Mouse (Mus musculus) stomach, embryonic 14.5 days (tissue): Measurements from ENCODE around the gene Parvg. TPM values are rescaled to one million over a fixed set of nuclear protein-coding genes. Genes with fewer than 3 reads are reported as not detected.

Experiments
- ATAC-seq: fragments of 200-750 bp; cut with Nextera tagmentation; 2 replicates; pipeline ENCODE4 v1.8.0; 2017; ENCODE audit warnings: low read depth, moderate TSS enrichment; ENCODE audit not compliant: insufficient number of reproducible peaks, insufficient read depth, low FRiP score
- H3K27ac ChIP-seq: fragments of 300-500 bp; sonication (generic); 2 replicates; pipeline ENCODE4 v1.5.1; 2014; ENCODE audit warnings: mild to moderate bottlenecking, low read length, moderate library complexity, mixed read lengths
- H3K27me3 ChIP-seq: fragments of 300-500 bp; sonication (generic); 2 replicates; pipeline ENCODE4 v1.6.1; 2014; ENCODE audit warnings: low read length, control low read depth, mixed read lengths; ENCODE audit not compliant: control insufficient read depth, insufficient read depth
- H3K36me3 ChIP-seq: fragments of 300-500 bp; sonication (generic); 2 replicates; pipeline ENCODE4 v1.6.1; 2014; ENCODE audit warnings: mild to moderate bottlenecking, control low read depth, low read length, moderate library complexity, mixed read lengths; ENCODE audit not compliant: control insufficient read depth, insufficient read depth
- H3K4me1 ChIP-seq: fragments of 300-500 bp; sonication (generic); 2 replicates; pipeline ENCODE4 v1.6.1; 2014; ENCODE audit warnings: low read length, control low read depth, mixed read lengths; ENCODE audit not compliant: control insufficient read depth, insufficient read depth
- H3K4me2 ChIP-seq: fragments of 300-500 bp; sonication (generic); replicated peaks from 2 replicates; pipeline ENCODE4 v1.6.1; 2014; ENCODE audit warnings: low read depth, low read length, control low read depth
- H3K4me3 ChIP-seq: fragments of 300-500 bp; sonication (generic); 2 replicates; pipeline ENCODE4 v1.5.1; 2014; ENCODE audit warnings: low read depth, low read length, control low read depth
- H3K9ac ChIP-seq: fragments of 300-500 bp; sonication (generic); replicated peaks from 2 replicates; pipeline ENCODE4 v1.6.1; 2014; ENCODE audit warnings: low read depth, mild to moderate bottlenecking, control low read depth, low read length, moderate library complexity, mixed read lengths
- H3K9me3 ChIP-seq: fragments of 300-500 bp; sonication (generic); 2 replicates; pipeline ENCODE4 v1.6.1; 2016; ENCODE audit warnings: low read depth, low read length, control low read depth; ENCODE audit not compliant: control insufficient read depth
- WGBS: fragments of 180-500 bp; shearing (Covaris S2); extraction: QIAGEN DNeasy Blood & Tissue Kit; methylation state at CpG from one replicate; pipeline ENCODE4 v1.1.7; 2014; 5-methylcytosine and 5-hydroxymethylcytosine counted together
- polyA plus RNA-seq: library from polyadenylated mRNA; unstranded; fragments of >200 nt; fragmentation: Nextera tagmentation; extraction: Ambion mirVana; gene quantifications from 2 replicates; pipeline ENCODE4 v1.2.1, GENCODE M21; 2014

Parvg gene
- polyA plus RNA-seq, 1 experiment from 2014 or later = 2.0 TPM

DNA sequence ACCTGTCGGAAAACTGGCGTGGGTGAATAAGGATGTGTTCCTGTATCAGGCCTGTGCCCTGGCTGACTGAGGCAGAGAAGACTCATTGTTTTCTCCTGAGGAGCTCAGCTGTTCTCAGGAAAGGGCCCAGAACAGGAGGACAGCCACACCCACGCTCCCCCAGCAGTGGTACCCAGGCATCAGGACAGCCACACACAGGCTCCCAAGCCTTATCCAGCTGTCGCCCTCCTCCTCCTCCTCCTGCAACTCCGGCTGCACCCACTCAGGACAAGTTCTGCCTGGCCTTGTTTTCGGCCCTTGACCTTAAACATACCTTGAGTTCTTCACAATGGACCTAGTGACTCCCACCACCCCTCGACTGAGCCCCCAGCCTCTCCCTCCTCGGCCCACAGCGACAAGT is 54.9 kb downstream of the Parvg start:
- H3K4me1 ChIP-seq = 0 out of 2 replicates have a peak, but pooled peaks cover 3% of the 10 kb centered on the region
- 77% methylated on average over 9 of the region's 9 CpGs for WGBS
- H3K27me3 ChIP-seq = no peaks in the 10 kb centered on the region
- H3K9me3 ChIP-seq = peaks cover 8% of the 10 kb centered on the region; the same call in 1 of the 2 replicates
- no peak overlapping the region for H3K9ac ChIP-seq
- H3K4me3 ChIP-seq = no peak overlapping the region
- no peak overlapping the region for H3K27ac ChIP-seq
- ATAC-seq = no peak
- H3K36me3 ChIP-seq = no peaks in the 10 kb centered on the region
- no peak overlapping the region for H3K4me2 ChIP-seq

DNA sequence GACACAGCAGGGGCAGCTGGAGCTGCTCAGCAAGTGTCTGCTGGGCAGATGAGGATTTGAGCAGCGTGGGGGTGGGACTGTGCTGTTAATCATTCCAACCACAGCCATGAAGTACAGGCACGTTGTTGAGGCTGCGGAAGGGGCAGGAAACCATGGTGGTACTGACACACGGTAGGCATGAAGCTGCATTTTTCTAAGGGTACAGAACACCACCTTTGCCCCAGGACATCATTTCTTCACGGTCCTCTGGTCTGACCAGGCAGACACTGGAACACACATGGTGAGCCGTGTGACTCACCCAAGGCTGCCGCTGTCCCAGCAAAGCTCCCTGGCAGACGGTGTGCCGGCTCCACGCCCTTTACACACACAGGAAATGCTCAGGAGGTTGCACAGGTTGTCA is 56.4 kb downstream of the Parvg start:
- no peak overlapping the region for H3K27ac ChIP-seq
- H3K27me3 ChIP-seq = no peaks in the 10 kb centered on the region
- no peaks in the 10 kb centered on the region for H3K36me3 ChIP-seq
- 0 out of 2 replicates have a peak, but pooled peaks have one; percentile 15 for ATAC-seq
- peaks cover 1% of the 10 kb centered on the region; the same call in 1 of the 2 replicates for H3K9me3 ChIP-seq
- 0 out of 2 replicates have a peak, but pooled peaks cover 3% of the 10 kb centered on the region for H3K4me1 ChIP-seq
- H3K4me3 ChIP-seq = no peak overlapping the region
- H3K4me2 ChIP-seq = no peak overlapping the region
- no peak overlapping the region for H3K9ac ChIP-seq
- 54% methylated on average over 10 of the region's 10 CpGs for WGBS

DNA sequence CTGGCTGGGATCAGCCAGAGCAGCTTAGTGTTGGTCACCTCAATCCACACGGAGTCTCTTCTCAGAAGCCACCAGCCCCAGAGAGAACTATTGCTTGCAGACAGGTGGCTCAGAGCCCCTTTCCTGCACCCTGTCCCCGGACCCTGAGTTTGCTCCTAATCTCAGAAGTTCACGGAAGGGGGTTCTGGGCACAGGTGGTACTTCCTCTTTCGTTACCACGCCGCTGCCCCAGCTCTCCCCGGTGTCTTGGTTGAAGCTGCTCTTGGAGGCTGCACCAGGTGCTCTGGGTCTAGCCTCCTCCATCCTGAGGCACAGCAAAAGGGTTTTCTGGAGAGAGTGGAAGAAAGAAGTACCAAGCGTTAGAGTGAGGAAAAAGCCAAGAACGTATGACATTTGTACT is 60.2 kb downstream of the Parvg start:
- Histone ChIP-seq H3K9me3 (peaks cover 15% of the 10 kb centered on the region; the same call in 1 of the 2 replicates), H3K4me2 (no peak overlapping the region), H3K27me3 (no peaks in the 10 kb centered on the region), H3K4me1 (0 out of 2 replicates have a peak, but pooled peaks cover 3% of the 10 kb centered on the region), H3K9ac (no peak overlapping the region), H3K36me3 (no peaks in the 10 kb centered on the region), H3K4me3 (no peak overlapping the region), H3K27ac (no peak overlapping the region)
- ATAC-seq = no peak
- WGBS = 90% methylated on average over 9 of the region's 9 CpGs

DNA sequence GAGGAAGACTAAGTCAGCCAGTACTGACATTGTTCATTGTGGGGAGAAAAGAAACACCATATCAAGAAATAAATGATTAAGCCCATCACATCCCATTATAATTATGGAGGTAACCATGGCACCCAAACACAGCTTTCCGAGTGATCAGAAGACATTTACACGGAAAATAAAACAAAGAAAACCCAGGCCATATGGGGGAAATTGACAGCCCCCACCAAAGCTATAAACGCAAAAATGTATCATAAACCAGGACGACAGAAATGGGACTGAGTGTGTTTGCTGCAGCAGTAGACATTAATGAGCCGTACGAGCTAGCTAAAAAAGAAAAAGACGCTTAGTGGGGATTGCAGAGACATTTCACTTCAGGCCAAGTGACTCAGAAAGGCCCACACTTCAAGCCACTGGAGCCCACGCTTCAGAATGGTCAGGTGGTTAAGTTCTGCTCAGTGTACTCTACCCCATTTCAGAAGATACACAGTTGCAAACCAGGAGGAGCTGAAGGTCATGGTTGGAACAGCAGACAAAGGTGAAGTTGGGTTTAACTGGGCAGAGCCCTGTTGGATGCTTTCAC is 62.3 kb downstream of the Parvg start:
- Histone ChIP-seq H3K9me3 (peaks cover 15% of the 10 kb centered on the region; the same call in 1 of the 2 replicates), H3K36me3 (no peaks in the 10 kb centered on the region), H3K4me2 (no peak overlapping the region), H3K4me3 (no peak overlapping the region), H3K27me3 (no peaks in the 10 kb centered on the region), H3K4me1 (no peaks in the 10 kb centered on the region), H3K9ac (no peak overlapping the region), H3K27ac (no peak overlapping the region)
- ATAC-seq = no peak
- 83% methylated on average over 8 of the region's 8 CpGs for WGBS

DNA sequence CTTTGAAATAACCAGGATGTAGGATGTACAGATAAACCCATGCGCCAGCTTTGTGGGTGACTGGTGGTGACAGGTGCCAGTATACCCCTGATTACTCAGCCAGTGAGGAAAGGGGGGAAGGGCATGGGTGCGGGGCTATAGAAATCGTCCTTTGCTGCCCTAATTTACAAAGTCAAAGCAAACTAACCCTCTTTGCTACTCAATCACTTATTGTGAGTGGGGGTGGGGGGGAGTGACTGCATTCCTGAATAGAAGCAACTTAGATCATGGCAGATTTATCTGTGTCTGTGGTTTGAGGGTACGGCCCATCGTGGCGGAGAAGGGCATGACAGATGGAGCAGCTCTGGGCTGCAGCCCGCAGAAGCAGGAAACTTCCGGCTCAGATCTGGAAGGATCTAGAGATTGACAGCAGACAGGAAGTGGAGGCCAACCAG is 64.9 kb downstream of the Parvg start:
- Histone ChIP-seq H3K27me3 (no peaks in the 10 kb centered on the region), H3K9ac (no peak overlapping the region), H3K27ac (no peak overlapping the region), H3K9me3 (peaks cover 15% of the 10 kb centered on the region; the same call in 1 of the 2 replicates), H3K4me3 (no peak overlapping the region), H3K4me1 (no peaks in the 10 kb centered on the region), H3K4me2 (no peak overlapping the region), H3K36me3 (no peaks in the 10 kb centered on the region)
- ATAC-seq = no peak
- 79% methylated on average over 8 of the region's 8 CpGs for WGBS

DNA sequence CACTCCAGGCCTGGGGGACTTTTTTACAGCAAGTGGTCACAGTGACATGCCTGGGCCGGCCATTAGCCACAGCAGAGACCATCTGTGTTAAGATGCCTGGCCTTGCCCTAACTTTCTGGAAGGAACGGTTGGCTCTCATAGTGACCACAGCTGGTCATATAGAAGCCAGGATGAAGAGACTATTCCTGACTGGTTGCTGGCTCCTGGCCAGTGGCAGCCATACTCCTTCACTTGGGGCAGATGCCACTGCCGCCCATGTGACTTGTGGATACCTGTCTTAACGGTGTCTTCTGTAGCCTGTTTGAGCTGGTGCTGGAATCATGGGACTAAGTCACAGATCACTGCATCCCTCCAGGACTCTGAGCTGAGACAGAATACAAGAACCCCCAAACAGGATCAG is 68.3 kb downstream of the Parvg start:
- Histone ChIP-seq H3K4me1 (no peaks in the 10 kb centered on the region), H3K4me2 (no peak overlapping the region), H3K9me3 (peaks cover 11% of the 10 kb centered on the region; the same call in 1 of the 2 replicates), H3K27ac (no peak overlapping the region), H3K27me3 (no peaks in the 10 kb centered on the region), H3K36me3 (no peaks in the 10 kb centered on the region), H3K4me3 (no peak overlapping the region), H3K9ac (no peak overlapping the region)
- 88% methylated on average over 4 of the region's 4 CpGs for WGBS
- ATAC-seq = no peak

Other genes starting within 250 kb of the Parvg start
- 3.6 and 3.7 TPM in 2 replicates for gene Sult4a1, start 218.3 kb upstream of the Parvg start, polyA plus RNA-seq
- gene Pnpla5, start 200.9 kb upstream of the Parvg start, polyA plus RNA-seq = not detected in 2 replicates
- 0.51 and 0.70 TPM in 2 replicates for gene Pnpla3, start 156.2 kb upstream of the Parvg start, polyA plus RNA-seq
- gene Samm50, start 131.8 kb upstream of the Parvg start, polyA plus RNA-seq = 51.6 and 67.7 TPM in 2 replicates
- 4.1 and 4.4 TPM in 2 replicates for gene Parvb, start 92.0 kb upstream of the Parvg start, polyA plus RNA-seq
- 2.3 and 2.7 TPM in 2 replicates for gene Shisal1, start 123.1 kb downstream of the Parvg start, polyA plus RNA-seq
- gene Rtl6, start 233.8 kb downstream of the Parvg start, polyA plus RNA-seq = 8.4 and 8.6 TPM in 2 replicates